Mouse (Mus musculus): Measurements from ENCODE around the gene Xlr3a. TPM values are rescaled to one million over a fixed set of nuclear protein-coding genes. Genes with fewer than 3 reads are reported as not detected.

The Xlr3a gene
- polyA plus RNA-seq, 1 experiment from 2014 or later, result 3.5 TPM

GRCm38 (mm10) chrX:73039666-73040065 is 57.2 kb downstream of the Xlr3a start:
- Histone ChIP-seq H3K36me3 (replicated peaks) (no peaks in the 10 kb centered on the region), H3K27ac (replicated peaks) (no peak overlapping the region), H3K27me3 (replicated peaks; ENCODE audit: low read depth, poor library complexity, severe bottlenecking) (peaks cover 16% of the 10 kb centered on the region), H3K9me3 (no peaks in the 10 kb centered on the region), H3K4me1 (no peaks in the 10 kb centered on the region), H3K4me3 (no peak overlapping the region)
- no peak for DNase-seq (ENCODE audit: low spot score)
- 80% methylated on average over 12 of the region's 12 CpGs for WGBS

- peaks cover 16% of the 10 kb centered on the region for H3K27me3 ChIP-seq (replicated peaks; ENCODE audit: low read depth, poor library complexity, severe bottlenecking)
- H3K27ac ChIP-seq (replicated peaks), result no peak overlapping the region
- 82% methylated on average over 8 of the region's 8 CpGs for WGBS
- DNase-seq (ENCODE audit: low spot score), result no peak
- H3K9me3 ChIP-seq, result no peaks in the 10 kb centered on the region
- H3K4me3 ChIP-seq, result no peak overlapping the region
- no peaks in the 10 kb centered on the region for H3K36me3 ChIP-seq (replicated peaks)
- H3K4me1 ChIP-seq, result no peaks in the 10 kb centered on the region
Measured at GRCm38 (mm10) chrX:73038831-73039230, 58.1 kb downstream of the Xlr3a start.

GRCm38 (mm10) chrX:73037003-73037402 is 59.9 kb downstream of the Xlr3a start, which contains the start of gene Pnma5:
Gene Pnma5, minus strand, starts transcription at chrX:73037103.
- WGBS, result 77% methylated on average over 1 of the region's 1 CpGs
- Histone ChIP-seq H3K36me3 (replicated peaks) (no peaks in the 10 kb centered on the region), H3K27me3 (replicated peaks; ENCODE audit: low read depth, poor library complexity, severe bottlenecking) (peaks cover 16% of the 10 kb centered on the region), H3K4me1 (no peaks in the 10 kb centered on the region), H3K9me3 (no peaks in the 10 kb centered on the region), H3K4me3 (no peak within 1 kb of the TSS), H3K27ac (replicated peaks) (no peak within 1 kb of the TSS)
- DNase-seq (ENCODE audit: low spot score), result no peak

Other genes with a start within 250 kb of the Xlr3a start
- 91.1 and 94.6 TPM in 2 replicates for gene Cetn2, start 178.7 kb downstream of the Xlr3a start, polyA plus RNA-seq (2016; fragmentation: Nextera tagmentation; extraction: Ambion mirVana)
- 34.0 and 36.4 TPM in 2 replicates for gene Nsdhl, start 178.5 kb downstream of the Xlr3a start, polyA plus RNA-seq (2016; fragmentation: Nextera tagmentation; extraction: Ambion mirVana)
- gene Zfp185, start 109.8 kb downstream of the Xlr3a start, polyA plus RNA-seq (2016; fragmentation: Nextera tagmentation; extraction: Ambion mirVana), result 3.7 and 5.6 TPM in 2 replicates
- 0.09 TPM in 1 of 2 replicates, not detected in the other for gene Pnma5, start 60.0 kb downstream of the Xlr3a start, polyA plus RNA-seq (2016; fragmentation: Nextera tagmentation; extraction: Ambion mirVana)
- gene Pnma3, start 32.3 kb downstream of the Xlr3a start, polyA plus RNA-seq (2016; fragmentation: Nextera tagmentation; extraction: Ambion mirVana), result 0.14 and 0.37 TPM in 2 replicates
- gene Xlr4a, start 14.6 kb downstream of the Xlr3a start, polyA plus RNA-seq (2016; fragmentation: Nextera tagmentation; extraction: Ambion mirVana), result 0.64 and 0.65 TPM in 2 replicates
- gene Gm14685, start 20.0 kb upstream of the Xlr3a start, polyA plus RNA-seq (2016; fragmentation: Nextera tagmentation; extraction: Ambion mirVana), result 0.09 and 0.16 TPM in 2 replicates
- gene Xlr5b, start 51.7 kb upstream of the Xlr3a start, polyA plus RNA-seq (2016; fragmentation: Nextera tagmentation; extraction: Ambion mirVana), result not detected in 2 replicates
- gene DXBay18, start 52.4 kb upstream of the Xlr3a start, polyA plus RNA-seq (2016; fragmentation: Nextera tagmentation; extraction: Ambion mirVana), result 0.12 TPM in 1 of 2 replicates, not detected in the other
- gene Spin2d, start 79.9 kb upstream of the Xlr3a start, polyA plus RNA-seq (2016; fragmentation: Nextera tagmentation; extraction: Ambion mirVana), result not detected in 2 replicates
- 11.7 and 12.6 TPM in 2 replicates for gene Xlr3b, start 95.1 kb upstream of the Xlr3a start, polyA plus RNA-seq (2016; fragmentation: Nextera tagmentation; extraction: Ambion mirVana)
- gene Xlr4b, start 117.2 kb upstream of the Xlr3a start, polyA plus RNA-seq (2016; fragmentation: Nextera tagmentation; extraction: Ambion mirVana), result 0.65 TPM in 1 of 2 replicates, not detected in the other
- gene F8a, start 131.2 kb upstream of the Xlr3a start, polyA plus RNA-seq (2016; fragmentation: Nextera tagmentation; extraction: Ambion mirVana), result 8.4 and 9.4 TPM in 2 replicates
- gene Xlr4c, start 146.0 kb upstream of the Xlr3a start, polyA plus RNA-seq (2016; fragmentation: Nextera tagmentation; extraction: Ambion mirVana), result 0.15 TPM in 2 replicates
- 0.18 and 0.47 TPM in 2 replicates for gene Xlr3c, start 168.3 kb upstream of the Xlr3a start, polyA plus RNA-seq (2016; fragmentation: Nextera tagmentation; extraction: Ambion mirVana)
- not detected in 2 replicates for gene Xlr5a, start 195.9 kb upstream of the Xlr3a start, polyA plus RNA-seq (2016; fragmentation: Nextera tagmentation; extraction: Ambion mirVana)
- gene Xlr5c, start 195.9 kb upstream of the Xlr3a start, polyA plus RNA-seq (2016; fragmentation: Nextera tagmentation; extraction: Ambion mirVana), result not detected in 2 replicates
- not detected in 2 replicates for gene Gm45015, start 239.7 kb upstream of the Xlr3a start, polyA plus RNA-seq (2016; fragmentation: Nextera tagmentation; extraction: Ambion mirVana)
- gene Zfp275, start 245.5 kb upstream of the Xlr3a start, polyA plus RNA-seq (2016; fragmentation: Nextera tagmentation; extraction: Ambion mirVana), result 19.1 and 20.8 TPM in 2 replicates

Measured in embryonic facial prominence, embryonic 10.5 days (tissue).